Mouse (Mus musculus) bone marrow, adult 2 months (tissue): ENCODE measurements around the gene Sox14.

Experiments
- CTCF ChIP-seq: fragments of 200-500 bp; IDR thresholded peaks from 2 replicates; pipeline ENCODE4 v1.5.1; 2011; ENCODE audit warnings: low read length, control low read depth; ENCODE audit not compliant: control insufficient read depth, insufficient read depth
- POLR2A ChIP-seq: fragments of 200-500 bp; IDR thresholded peaks from 2 replicates; pipeline ENCODE4 v1.6.1; 2011; ENCODE audit warnings: low read depth, mild to moderate bottlenecking, control low read depth, low read length, borderline replicate concordance; ENCODE audit not compliant: control insufficient read depth

DNA sequence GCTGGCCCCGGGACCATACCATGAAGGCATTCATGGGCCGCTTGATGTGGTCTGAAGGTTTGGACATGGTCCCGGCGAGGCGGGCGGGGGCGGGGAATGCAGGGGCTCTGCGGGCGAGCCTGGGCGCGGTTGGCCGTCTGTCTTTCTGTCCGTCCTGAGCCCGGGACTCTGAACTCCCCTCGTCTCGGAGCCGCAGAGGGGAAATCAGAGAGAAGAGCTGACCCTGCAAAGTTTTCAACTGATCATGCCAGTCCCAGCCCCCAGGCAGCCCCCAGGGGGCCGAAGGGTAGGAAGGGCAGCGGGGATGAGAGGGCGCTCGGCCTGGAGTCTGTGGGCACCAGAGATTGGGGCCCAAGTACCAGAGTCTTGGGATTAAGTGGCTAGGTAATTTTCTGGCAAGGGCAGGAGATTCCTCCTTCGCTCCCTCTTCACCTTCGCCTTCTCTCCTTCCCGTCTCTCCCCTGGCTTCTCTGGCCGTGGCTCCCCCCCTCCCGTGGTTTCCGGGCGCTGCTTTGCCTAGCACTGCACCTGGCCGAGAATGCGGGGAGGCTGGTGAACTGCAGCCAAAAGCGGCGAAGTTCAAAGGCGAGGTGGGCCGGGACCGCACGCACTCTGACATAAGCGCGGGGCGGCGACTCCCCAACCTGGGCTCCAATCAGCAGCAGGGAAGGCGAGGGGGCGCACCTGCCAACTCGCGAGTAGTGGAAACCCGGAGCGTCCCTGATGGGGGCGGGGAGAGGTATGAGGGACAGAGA lies at the start of gene Sox14:
- TF ChIP-seq CTCF (no peak), POLR2A (no peak)
